Mouse (Mus musculus): Measurements from ENCODE around the gene Irak2.

GRCm38 (mm10) chr6:113655475-113655874, 17.2 kb downstream of the Irak2 start:
- no peak for TF ChIP-seq CTCF (IDR thresholded peaks at IDR 0.05; ENCODE audit: control insufficient read depth, insufficient read depth, insufficient read length)
- no peak for TF ChIP-seq MYOD1 (IDR thresholded peaks at IDR 0.05; ENCODE audit: control insufficient read depth, insufficient read length, low read depth)
- no peak for TF ChIP-seq MAX (IDR thresholded peaks at IDR 0.05)
- TF ChIP-seq MYOG (IDR thresholded peaks at IDR 0.05; ENCODE audit: control insufficient read depth, extremely low read depth, insufficient read length) = no peak

Data from C2C12 (cell line).